9 mouse cellular contexts compared by ENCODE assay signal in genomic region chr4:150098880-150099279, GRCm38 (mm10). TPM values are rescaled to one million over a fixed set of nuclear protein-coding genes. Genes with fewer than 3 reads are reported as not detected.
DNase-seq lines count a peak whose midpoint lies in the region; ATAC-seq and TF ChIP-seq lines count a peak whose summit lies in the region.
"Had no signal": no experiment of that assay in that cellular context is flagged by ENCODE, and none has a peak within 500 bp of the region (broad histone marks: within the 10 kb centered on the region; RNA-seq: fewer than 3 reads in every experiment).

No protein-coding gene starts in this region.

- H3K36me3 ChIP-seq in MEL (ENCODE audit: control insufficient read depth in 1 of 2, insufficient read depth in 2 of 2, low read length in 2 of 2) = no peaks in the 10 kb centered on the region
- no peaks in the 10 kb centered on the region for H3K36me3 ChIP-seq in kidney, adult 2 months (ENCODE audit: control insufficient read depth, insufficient read depth, low read length)
- H3K36me3 ChIP-seq in liver, embryonic 14.5 days (replicated peaks; ENCODE audit: control insufficient read depth, insufficient read depth, low read depth) = no peaks in the 10 kb centered on the region

- H3K79me2 ChIP-seq in MEL (ENCODE audit: control insufficient read depth, insufficient read depth, low read length, poor library complexity) = no peaks in the 10 kb centered on the region

- TF ChIP-seq EP300 in MEL (IDR thresholded peaks at IDR 0.05; ENCODE audit: low read depth in 1 of 2, low read length in 2 of 2) = no peak
- TF ChIP-seq EP300 in liver, embryonic 14.5 days (IDR thresholded peaks at IDR 0.05; ENCODE audit: low read depth) = no peak

- TF ChIP-seq CTCF in MEL (IDR thresholded peaks at IDR 0.05 in 2 of 3, conservative IDR thresholded peaks at IDR 0.05 in 1 of 3; ENCODE audit: control insufficient read depth in 1 of 3, insufficient read depth in 1 of 3, low read depth in 2 of 3, low read length in 3 of 3, poor library complexity in 1 of 3, severe bottlenecking in 1 of 3) = peak; percentile 68 to 90 (median 80)
- peak; percentile 95 for TF ChIP-seq CTCF in kidney, adult 2 months (conservative IDR thresholded peaks at IDR 0.05; ENCODE audit: insufficient read depth, insufficient read length, low read depth, low read length)
- TF ChIP-seq CTCF in liver, embryonic 14.5 days (IDR thresholded peaks at IDR 0.05; ENCODE audit: low read depth) = peak; percentile 96

- no peak overlapping the region for H3K4me3 ChIP-seq in MEL (ENCODE audit: control insufficient read depth in 1 of 2, insufficient read depth in 1 of 2, low read depth in 2 of 2, low read length in 2 of 2)
- no peak overlapping the region for H3K4me3 ChIP-seq in kidney, adult 2 months (ENCODE audit: insufficient read depth, low read depth, low read length)
- H3K4me3 ChIP-seq in liver, embryonic 14.5 days (ENCODE audit: insufficient read depth in 1 of 2, low read depth in 2 of 2, low read length in 2 of 2) = no peak overlapping the region

- no peak overlapping the region for H3K9ac ChIP-seq in MEL (ENCODE audit: control insufficient read depth, low read depth, low read length, poor library complexity, severe bottlenecking)
- H3K9ac ChIP-seq in liver, embryonic 14.5 days (replicated peaks) = no peak overlapping the region

- peak; percentile 78 to 80 for DNase-seq in B cell, adult 2 months
- DNase-seq in MEL (ENCODE audit: low read depth, low spot score) = peak; percentile 79
- peak; percentile 93 for DNase-seq in cerebellum, adult 9-10 months
- peak; percentile 32 to 75 for DNase-seq in frontal cortex, postnatal 36 days (ENCODE audit: low spot score in 2 of 2)
- peak; percentile 83 for DNase-seq in kidney, adult 2 months
- DNase-seq in liver, embryonic 14.5 days (ENCODE audit: low read depth in 3 of 3, low spot score in 3 of 3) = peak; percentile 34 to 44 (median 39)
- peak; percentile 60 for DNase-seq in neural tube, embryonic 10.5 days (ENCODE audit: extremely low spot score, low spot score)
- DNase-seq in thymus, postnatal 36 days = peak; percentile 27 to 29

- TF ChIP-seq RAD21 in MEL (IDR thresholded peaks at IDR 0.05; ENCODE audit: low read depth, low read length) = peak; percentile 82

- no peaks in the 10 kb centered on the region for H3K27me3 ChIP-seq in MEL (ENCODE audit: control insufficient read depth in 1 of 2, insufficient read depth in 2 of 2, low read length in 2 of 2)
- H3K27me3 ChIP-seq in kidney, adult 2 months (replicated peaks; ENCODE audit: control insufficient read depth, insufficient read depth, low read length) = no peaks in the 10 kb centered on the region
- H3K27me3 ChIP-seq in liver, embryonic 14.5 days (ENCODE audit: control insufficient read depth, insufficient read depth, low read length) = no peaks in the 10 kb centered on the region

- WGBS in kidney, adult 2 months = 18% methylated on average over 10 of the region's 10 CpGs
- 13% methylated on average over 10 of the region's 10 CpGs for WGBS in liver, embryonic 14.5 days (ENCODE audit: insufficient replicate concordance)

- no peak for TF ChIP-seq POLR2A in MEL (IDR thresholded peaks at IDR 0.05; ENCODE audit: control insufficient read depth in 1 of 2, insufficient read depth in 1 of 2, low read depth in 1 of 2, low read length in 2 of 2, poor library complexity in 1 of 2)
- no peak for TF ChIP-seq POLR2A in kidney, adult 2 months (IDR thresholded peaks at IDR 0.05; ENCODE audit: low read depth, low read length)

- no peak for ATAC-seq in liver, embryonic 14.5 days (ENCODE audit: insufficient read depth)

- no peaks in the 10 kb centered on the region for H3K9me3 ChIP-seq in MEL (replicated peaks; ENCODE audit: insufficient read depth, low read length)
- no peaks in the 10 kb centered on the region for H3K9me3 ChIP-seq in liver, embryonic 14.5 days (ENCODE audit: control insufficient read depth, low read length)

- H3K4me1 ChIP-seq in MEL (ENCODE audit: control insufficient read depth in 1 of 2, insufficient read depth in 2 of 2, low read length in 2 of 2) = no peaks in the 10 kb centered on the region
- H3K4me1 ChIP-seq in kidney, adult 2 months (ENCODE audit: control insufficient read depth, insufficient read depth, low read length) = no peaks in the 10 kb centered on the region
- no peaks in the 10 kb centered on the region for H3K4me1 ChIP-seq in liver, embryonic 14.5 days (replicated peaks; ENCODE audit: control insufficient read depth in 2 of 2, insufficient read depth in 2 of 2, low read length in 1 of 2)

- no peak overlapping the region for H3K27ac ChIP-seq in MEL (ENCODE audit: control insufficient read depth, low read depth, low read length)
- no peak overlapping the region for H3K27ac ChIP-seq in kidney, adult 2 months (ENCODE audit: insufficient read depth, low read depth, low read length)
- no peak overlapping the region for H3K27ac ChIP-seq in liver, embryonic 14.5 days

- H3K4me2 ChIP-seq in liver, embryonic 14.5 days (ENCODE audit: low read depth) = no peak overlapping the region

TF ChIP-seq in MEL, 35 proteins besides CTCF, POLR2A, EP300 and RAD21:
- peak; percentile 72 for TF ChIP-seq SMC3 (IDR thresholded peaks at IDR 0.05; ENCODE audit: low read depth, low read length)
- peak; percentile 62; the same call in 1 of the 2 replicates for TF ChIP-seq MYC (IDR thresholded peaks at IDR 0.05; ENCODE audit: low read depth, low read length)
- TF ChIP-seq ZC3H11A (IDR thresholded peaks at IDR 0.05; ENCODE audit: low read depth, low read length) = peak; percentile 69
- TF ChIP-seq NRF1 (IDR thresholded peaks at IDR 0.05; ENCODE audit: insufficient read depth, low read depth, low read length, poor library complexity, severe bottlenecking) = no peak
- TF ChIP-seq CHD1 (IDR thresholded peaks at IDR 0.05; ENCODE audit: low read depth, low read length) = no peak
- no peak for TF ChIP-seq MEF2A (IDR thresholded peaks at IDR 0.05; ENCODE audit: extremely low read depth, insufficient replicate concordance, low read depth, low read length, poor library complexity, severe bottlenecking)
- peak; percentile 19; the same call in 1 of the 2 replicates for TF ChIP-seq TAL1 (IDR thresholded peaks at IDR 0.05; ENCODE audit: low read length)
- 0 out of 2 replicates have a peak, but pooled peaks have one; percentile 10 for TF ChIP-seq GATA1 (IDR thresholded peaks at IDR 0.05; ENCODE audit: low read depth, low read length)
- peak; percentile 12; the same call in 1 of the 2 replicates for TF ChIP-seq TCF12 (IDR thresholded peaks at IDR 0.05; ENCODE audit: low read depth, low read length)
- no peak for TF ChIP-seq GABPA (IDR thresholded peaks at IDR 0.05; ENCODE audit: low read depth, low read length)
- TF ChIP-seq MAX (IDR thresholded peaks at IDR 0.05; ENCODE audit: low read length) = 0 out of 2 replicates have a peak, but pooled peaks have one; percentile 24
- TF ChIP-seq JUND (IDR thresholded peaks at IDR 0.05; ENCODE audit: low read depth, low read length) = no peak
- no peak for TF ChIP-seq BHLHE40 (IDR thresholded peaks at IDR 0.05; ENCODE audit: borderline replicate concordance, low read depth, low read length)

RNA-seq across cellular contexts. Expression of gene Gpr157, which starts 11.7 kb away (rescaled TPM):
- total RNA-seq in MEL (2012; rRNA removed) = 0.19 and 0.20 TPM in 2 replicates
- polyA plus RNA-seq in MEL (2012; ENCODE audit: insufficient read depth in 1 of 2, insufficient read length in 2 of 2, low read depth in 1 of 2, low replicate concordance in 2 of 2, missing spikeins in 1 of 2) = under 1 TPM in 1 of 2 experiments, not detected in 1; 0.88 TPM
- 0.76 and 1.2 TPM in 2 replicates for polyA plus RNA-seq in kidney, adult 2 months (2012; rRNA removed)
- 0.25 and 0.31 TPM in 2 replicates for polyA plus RNA-seq in liver, embryonic 14.5 days (2012; rRNA removed)
- 0.05 and 0.08 TPM in 2 replicates for polyA plus RNA-seq in liver, embryonic 14.5 days (2014; fragmentation: Nextera tagmentation; extraction: Ambion mirVana)

RNA-seq across cellular contexts. Expression of gene Slc2a5, which starts 20.2 kb away (rescaled TPM):
- 0.58 and 0.65 TPM in 2 replicates for total RNA-seq in MEL (2012; rRNA removed)
- polyA plus RNA-seq in MEL (2012; ENCODE audit: insufficient read depth in 1 of 2, insufficient read length in 2 of 2, low read depth in 1 of 2, low replicate concordance in 2 of 2, missing spikeins in 1 of 2) = 1 to 10 TPM in 1 of 2 experiments, not detected in 1; 4.9 TPM
- 181 and 266 TPM in 2 replicates for polyA plus RNA-seq in kidney, adult 2 months (2012; rRNA removed)
- 0.08 and 0.19 TPM in 2 replicates for polyA plus RNA-seq in liver, embryonic 14.5 days (2012; rRNA removed)
- 0.18 and 0.43 TPM in 2 replicates for polyA plus RNA-seq in liver, embryonic 14.5 days (2014; fragmentation: Nextera tagmentation; extraction: Ambion mirVana)

RNA-seq across cellular contexts. Expression of gene Slc2a7, which starts 49.9 kb away (rescaled TPM):
- not detected in 2 replicates for total RNA-seq in MEL (2012; rRNA removed)
- under 1 TPM in 1 of 2 experiments, not detected in 1; 0.06 TPM for polyA plus RNA-seq in MEL (2012; ENCODE audit: insufficient read depth in 1 of 2, insufficient read length in 2 of 2, low read depth in 1 of 2, low replicate concordance in 2 of 2, missing spikeins in 1 of 2)
- polyA plus RNA-seq in kidney, adult 2 months (2012; rRNA removed) = 0.64 and 1.3 TPM in 2 replicates
- 0.04 TPM in 1 of 2 replicates, not detected in the other for polyA plus RNA-seq in liver, embryonic 14.5 days (2012; rRNA removed)
- 0.24 TPM in 1 of 2 replicates, not detected in the other for polyA plus RNA-seq in liver, embryonic 14.5 days (2014; fragmentation: Nextera tagmentation; extraction: Ambion mirVana)
- polyA plus RNA-seq: heart, embryonic 14.5 days had no signal

Comparison
In these comparisons a context has a peak if more than half of its experiments do, and no peak if none do; other contexts are left out.
1. DNase-seq: peak in every context shown above with its lines; median percentile 93 in cerebellum, adult 9-10 months; 83 in kidney, adult 2 months; 79 in B cell, adult 2 months; 79 in MEL; 60 in neural tube, embryonic 10.5 days; 54 in frontal cortex, postnatal 36 days; 39 in liver, embryonic 14.5 days; 28 in thymus, postnatal 36 days.
2. RNA of gene Slc2a5, which starts 20.2 kb away (polyA plus RNA-seq): 181 to 266 TPM in kidney, adult 2 months; 4.9 TPM in MEL and 0.08 to 0.43 TPM in liver, embryonic 14.5 days; every median in the first group is over 10 times any median in the second.
3. Peak in every context shown above with its lines, with median percentiles within 50 percentile points of each other: CTCF ChIP-seq.